Mouse (Mus musculus) neural tube, embryonic 14.5 days (tissue): Measurements from ENCODE around the gene Dgcr2. TPM values are rescaled to one million over a fixed set of nuclear protein-coding genes. Genes with fewer than 3 reads are reported as not detected.

Experiments
- ATAC-seq: fragments of 200-750 bp; cut with Nextera tagmentation; 2 replicates; pipeline ENCODE4 v1.8.0; 2017; ENCODE audit warnings: low read depth, mild to moderate bottlenecking, moderate TSS enrichment, moderate library complexity
- H3K27ac ChIP-seq: fragments of 300-500 bp; sonication (generic); 2 replicates; pipeline ENCODE4 v1.5.1; 2014; ENCODE audit warnings: low read depth, mild to moderate bottlenecking, control low read depth, low read length, moderate library complexity, mixed read lengths
- H3K27me3 ChIP-seq: fragments of 300-500 bp; sonication (generic); 2 replicates; pipeline ENCODE4 v1.6.1; 2014; ENCODE audit warnings: low read length; ENCODE audit not compliant: control insufficient read depth, insufficient read depth
- H3K36me3 ChIP-seq: fragments of 300-500 bp; sonication (generic); 2 replicates; pipeline ENCODE4 v1.6.1; 2014; ENCODE audit warnings: low read length, mixed read lengths; ENCODE audit not compliant: control insufficient read depth, insufficient read depth
- H3K4me1 ChIP-seq: fragments of 300-500 bp; sonication (generic); 2 replicates; pipeline ENCODE4 v1.6.1; 2014; ENCODE audit warnings: low read length; ENCODE audit not compliant: control insufficient read depth, insufficient read depth
- H3K4me2 ChIP-seq: fragments of 300-500 bp; sonication (generic); 2 replicates; pipeline ENCODE4 v1.6.1; 2014; ENCODE audit warnings: mild to moderate bottlenecking, low read depth, low read length, control low read depth
- H3K4me3 ChIP-seq: fragments of 300-500 bp; sonication (generic); 2 replicates; pipeline ENCODE4 v1.5.1; 2014; ENCODE audit warnings: low read depth, low read length, control low read depth, mixed read lengths
- H3K9ac ChIP-seq: fragments of 300-500 bp; sonication (generic); replicated peaks from 2 replicates; pipeline ENCODE4 v1.6.1; 2014; ENCODE audit warnings: low read depth, mild to moderate bottlenecking, control low read depth, low read length, mixed read lengths
- H3K9me3 ChIP-seq: fragments of 300-500 bp; sonication (generic); 2 replicates; pipeline ENCODE4 v1.6.1; 2016; ENCODE audit warnings: low read length; ENCODE audit not compliant: control insufficient read depth
- WGBS: fragments of 180-500 bp; shearing (Covaris S2); extraction: QIAGEN DNeasy Blood & Tissue Kit; methylation state at CpG from one replicate; pipeline ENCODE4 v1.1.7; 2014; 5-methylcytosine and 5-hydroxymethylcytosine counted together
- polyA plus RNA-seq: library from polyadenylated mRNA; unstranded; fragments of >200 nt; fragmentation: Nextera tagmentation; extraction: Ambion mirVana; gene quantifications from 2 replicates; pipeline ENCODE4 v1.2.1, GENCODE M21; 2014

Dgcr2 gene
- polyA plus RNA-seq, 1 experiment from 2014 or later: 104 TPM

DNA sequence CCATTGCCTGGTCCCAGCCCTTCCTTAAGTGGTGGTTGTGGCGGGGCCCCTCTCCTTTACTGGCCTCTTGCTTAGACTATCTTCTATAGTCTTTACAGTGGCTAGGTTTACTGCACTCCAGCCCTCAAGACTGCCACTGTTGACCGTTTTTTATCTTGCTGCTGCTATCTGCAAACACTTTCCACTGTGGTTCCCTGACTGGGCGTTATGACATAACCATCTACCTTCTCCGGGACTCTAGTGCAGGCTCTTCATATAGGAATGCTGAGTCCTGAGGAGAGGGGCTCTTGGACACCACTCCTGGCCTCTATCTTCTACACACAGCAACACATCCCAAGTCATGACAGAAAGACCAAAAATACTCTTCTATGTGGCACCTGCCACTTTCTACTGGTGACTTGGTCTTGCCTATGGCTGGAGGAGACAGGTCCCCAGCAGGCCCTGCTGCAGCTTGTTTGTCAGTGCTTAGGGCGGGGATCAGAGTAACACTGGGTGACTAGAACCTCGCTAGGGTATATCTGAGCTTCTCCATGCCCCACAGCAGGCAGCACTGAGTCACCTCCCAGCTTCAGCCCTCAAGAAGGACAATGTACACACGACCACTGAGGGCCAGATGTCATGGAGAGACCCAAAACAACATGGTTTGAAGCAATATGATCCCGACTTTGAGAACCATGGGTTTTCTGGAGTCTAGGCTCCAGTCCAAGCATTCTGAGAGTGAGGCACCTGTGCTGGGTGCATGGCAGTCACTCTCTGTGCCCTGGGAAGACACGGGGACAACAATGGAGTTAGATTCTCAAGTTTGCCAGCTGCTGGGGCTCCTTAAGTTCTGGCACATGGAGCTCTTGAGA, 35.5 kb upstream of the Dgcr2 start:
- H3K4me1 ChIP-seq: no peaks in the 10 kb centered on the region
- no peak for ATAC-seq
- no peak overlapping the region for H3K27ac ChIP-seq
- H3K27me3 ChIP-seq: no peaks in the 10 kb centered on the region
- no peaks in the 10 kb centered on the region for H3K36me3 ChIP-seq
- no peak overlapping the region for H3K4me2 ChIP-seq
- H3K4me3 ChIP-seq: no peak overlapping the region
- no peaks in the 10 kb centered on the region for H3K9me3 ChIP-seq
- no peak overlapping the region for H3K9ac ChIP-seq
- WGBS: 70% methylated on average over 9 of the region's 9 CpGs

DNA sequence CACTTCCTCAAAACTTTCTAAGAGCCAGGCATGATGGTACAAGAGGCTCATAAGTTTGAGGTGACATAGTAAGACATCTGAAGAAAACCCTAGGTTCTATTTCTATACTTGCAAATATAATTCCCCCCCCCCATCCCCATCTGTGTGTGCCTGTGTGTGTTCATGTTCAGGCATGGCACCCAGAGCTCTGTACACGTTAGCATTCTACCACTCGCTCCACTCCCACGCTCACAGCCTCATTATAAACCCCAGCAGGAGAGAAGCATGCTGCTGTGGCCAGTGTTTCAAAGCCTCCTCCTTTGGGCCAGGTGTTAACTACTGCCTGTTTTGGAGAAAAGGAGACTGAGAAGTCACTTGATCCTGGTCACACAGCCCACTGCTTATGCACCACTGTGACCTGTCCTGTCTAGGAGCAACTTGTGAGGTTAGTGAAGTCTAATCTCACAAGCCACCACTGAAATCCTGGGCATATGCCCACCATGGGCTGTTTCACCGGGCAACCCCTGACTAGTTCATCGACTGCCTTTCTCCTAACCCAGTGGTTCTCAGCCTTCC, 33.6 kb upstream of the Dgcr2 start:
- Histone ChIP-seq H3K9me3 (no peaks in the 10 kb centered on the region), H3K36me3 (no peaks in the 10 kb centered on the region), H3K9ac (no peak overlapping the region), H3K4me1 (peaks cover 2% of the 10 kb centered on the region), H3K27me3 (no peaks in the 10 kb centered on the region), H3K4me3 (no peak overlapping the region), H3K27ac (no peak overlapping the region), H3K4me2 (no peak overlapping the region)
- WGBS: 79% methylated on average over 5 of the region's 5 CpGs
- no peak for ATAC-seq

DNA sequence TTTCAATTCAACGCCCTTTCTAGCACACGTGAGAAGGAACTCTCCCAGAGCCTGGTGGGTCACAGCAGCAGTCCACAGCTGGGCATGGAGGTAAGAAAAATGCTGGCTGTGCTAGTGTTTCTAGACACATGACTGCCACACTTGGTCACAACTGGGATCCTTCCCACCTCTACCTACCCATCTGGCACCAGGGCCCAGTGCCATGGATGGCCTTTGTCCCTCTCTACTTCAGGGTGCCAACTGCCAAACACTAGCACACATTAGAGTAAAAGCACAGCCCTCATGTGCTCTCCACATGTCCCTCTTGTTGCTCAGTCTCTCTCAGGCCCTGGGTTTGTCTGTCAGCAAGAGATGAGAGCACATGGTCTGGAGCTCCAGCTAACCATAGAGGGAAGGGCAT, 31.3 kb upstream of the Dgcr2 start:
- Histone ChIP-seq H3K27me3 (no peaks in the 10 kb centered on the region), H3K36me3 (peaks cover 11% of the 10 kb centered on the region), H3K4me3 (no peak overlapping the region), H3K4me2 (no peak overlapping the region), H3K9me3 (no peaks in the 10 kb centered on the region), H3K27ac (no peak overlapping the region), H3K4me1 (peaks cover 12% of the 10 kb centered on the region), H3K9ac (no peak overlapping the region)
- ATAC-seq: no peak
- WGBS: 59% methylated on average over 2 of the region's 2 CpGs

DNA sequence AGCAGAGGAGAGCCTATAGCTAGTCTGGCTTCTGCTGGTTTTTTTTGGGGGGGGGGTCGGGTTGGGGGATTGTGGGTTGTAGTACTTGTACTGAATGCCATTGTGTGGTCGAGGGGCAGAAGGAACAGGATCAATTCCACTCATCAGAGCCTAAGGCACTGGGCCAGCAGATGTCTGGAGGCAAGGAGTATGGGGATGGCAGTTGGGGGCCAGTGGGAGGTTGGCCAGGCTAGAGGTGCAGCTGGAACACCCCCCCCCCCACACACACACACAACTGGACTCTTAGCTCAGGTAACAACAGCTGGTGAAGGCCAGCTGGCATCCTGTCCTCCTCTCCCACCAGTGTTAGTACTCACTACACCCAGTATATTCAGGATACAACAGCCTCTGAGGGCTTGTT, 30.8 kb upstream of the Dgcr2 start:
- Histone ChIP-seq H3K27ac (peak overlapping the region; percentile 79; the same call in 1 of the 2 replicates), H3K4me2 (peak overlapping the region; percentile 74; the same call in 1 of the 2 replicates), H3K9ac (no peak overlapping the region), H3K9me3 (no peaks in the 10 kb centered on the region), H3K4me3 (no peak overlapping the region), H3K4me1 (peaks cover 12% of the 10 kb centered on the region), H3K36me3 (peaks cover 11% of the 10 kb centered on the region), H3K27me3 (no peaks in the 10 kb centered on the region)
- ATAC-seq: peak; percentile 1; the same call in 1 of the 2 replicates
- WGBS: 0% methylated on average over 2 of the region's 2 CpGs

DNA sequence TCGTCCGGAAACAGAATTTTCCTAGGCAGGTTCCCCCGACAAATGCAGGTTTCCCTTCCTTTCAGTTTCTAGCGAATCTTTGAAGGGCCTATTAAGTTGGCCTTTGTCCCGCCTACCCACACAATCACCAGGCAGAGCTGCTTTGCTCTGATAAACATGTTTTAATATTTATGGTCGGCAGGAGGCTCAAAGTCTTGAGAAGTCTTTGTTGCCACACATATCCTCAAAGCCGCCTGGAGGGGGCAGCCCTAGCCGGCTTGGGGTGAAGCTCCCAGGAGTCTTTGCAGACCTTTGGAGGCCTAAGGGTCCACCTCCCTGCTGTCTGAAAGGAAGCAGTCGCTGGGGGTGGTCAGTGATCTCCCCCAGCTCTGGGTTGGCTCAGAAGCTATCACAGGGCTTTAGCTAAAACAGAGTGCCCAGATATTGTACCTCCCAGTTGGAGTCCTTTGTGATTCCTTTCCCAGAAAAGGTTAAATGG, 30.3 kb upstream of the Dgcr2 start:
- peak overlapping the region; percentile 65 for H3K4me3 ChIP-seq
- no peaks in the 10 kb centered on the region for H3K27me3 ChIP-seq
- peaks cover 11% of the 10 kb centered on the region for H3K36me3 ChIP-seq
- H3K9me3 ChIP-seq: no peaks in the 10 kb centered on the region
- H3K27ac ChIP-seq: peak overlapping the region; percentile 79
- WGBS: under 1% methylated on average over 9 of the region's 9 CpGs
- ATAC-seq: peak; percentile 59
- peaks cover 12% of the 10 kb centered on the region for H3K4me1 ChIP-seq
- H3K9ac ChIP-seq: peak overlapping the region; percentile 87
- peak overlapping the region; percentile 74 for H3K4me2 ChIP-seq

DNA sequence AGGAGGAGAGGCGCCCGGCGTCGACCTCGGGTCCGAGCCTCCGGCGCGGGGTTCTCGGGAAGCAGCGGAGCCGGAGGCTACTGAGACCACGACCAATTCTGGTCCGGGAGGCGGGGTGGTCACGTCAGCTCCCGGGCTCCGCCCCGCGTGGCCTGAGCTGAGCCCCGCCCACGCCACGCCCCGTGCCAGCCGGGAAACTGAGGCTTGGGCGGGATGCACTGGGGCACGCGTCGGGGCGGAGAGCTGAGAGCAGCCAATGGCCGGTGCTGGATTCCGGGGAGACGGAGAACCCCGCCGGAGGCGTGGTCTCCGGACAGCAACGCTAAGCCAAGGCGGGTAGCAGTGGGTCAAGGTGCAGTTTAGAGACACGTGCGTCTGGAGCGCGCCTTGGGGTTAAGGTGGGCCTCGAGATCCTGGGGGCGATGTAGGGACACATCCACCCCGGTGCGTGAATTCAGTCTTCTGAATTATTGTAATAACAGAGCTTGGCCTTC, 29.8 kb upstream of the Dgcr2 start, which contains the start of gene Slc25a1:
Slc25a1 (minus strand) TSS at position 133 of the 494 bp plus-strand sequence.
- Histone ChIP-seq H3K4me1 (peaks cover 15% of the 10 kb centered on the region), H3K36me3 (peaks cover 11% of the 10 kb centered on the region), H3K4me3 (peak within 1 kb of the TSS; percentile 65), H3K9ac (peak within 1 kb of the TSS; percentile 87), H3K27me3 (no peaks in the 10 kb centered on the region), H3K27ac (peak within 1 kb of the TSS; percentile 79), H3K4me2 (peak within 1 kb of the TSS; percentile 74), H3K9me3 (no peaks in the 10 kb centered on the region)
- WGBS: under 1% methylated on average over 37 of the region's 47 CpGs
- ATAC-seq: peak; percentile 80

DNA sequence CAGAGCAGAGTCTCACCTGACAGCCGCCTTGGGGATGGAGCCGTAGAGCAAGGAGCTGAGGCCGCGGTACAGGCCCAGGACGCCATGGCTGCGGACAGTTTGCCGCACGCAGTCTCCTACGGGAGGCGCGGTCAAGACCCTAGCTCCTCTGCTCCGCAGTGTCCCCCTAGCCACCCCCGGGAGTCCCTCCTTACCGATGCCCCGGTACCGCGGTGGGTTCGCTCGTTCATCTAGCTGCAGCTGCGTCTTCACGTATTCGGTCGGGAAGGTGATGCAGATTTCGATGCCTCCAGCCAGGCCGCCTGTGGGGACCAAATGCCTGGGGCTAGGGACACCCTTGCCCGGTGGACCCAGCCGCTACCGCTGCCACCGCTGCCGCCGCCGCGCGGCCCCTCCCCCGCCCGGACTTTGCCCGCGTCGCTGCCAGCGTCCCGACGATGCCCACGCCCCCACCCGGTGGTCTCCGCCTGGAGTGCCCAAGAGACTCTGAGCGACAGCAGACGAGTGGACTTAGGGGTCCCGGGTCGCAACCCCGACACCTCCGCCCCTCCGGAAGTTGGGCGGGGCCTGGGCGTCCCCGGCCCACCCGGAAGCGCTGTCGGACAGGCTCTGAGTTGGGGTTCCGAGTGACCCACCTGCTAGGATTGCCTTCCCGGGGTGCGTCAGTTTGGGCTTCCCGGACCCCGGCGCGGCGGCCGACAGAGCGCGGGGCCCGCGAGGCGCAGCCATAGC, 29.2 kb upstream of the Dgcr2 start:
- Histone ChIP-seq H3K9me3 (no peaks in the 10 kb centered on the region), H3K9ac (peak overlapping the region; percentile 87), H3K4me3 (peak overlapping the region; percentile 65), H3K36me3 (peaks cover 11% of the 10 kb centered on the region), H3K27me3 (no peaks in the 10 kb centered on the region), H3K4me1 (peaks cover 21% of the 10 kb centered on the region), H3K27ac (peak overlapping the region; percentile 79), H3K4me2 (peak overlapping the region; percentile 74)
- WGBS: under 1% methylated on average over 65 of the region's 72 CpGs
- peak; percentile 49 for ATAC-seq

DNA sequence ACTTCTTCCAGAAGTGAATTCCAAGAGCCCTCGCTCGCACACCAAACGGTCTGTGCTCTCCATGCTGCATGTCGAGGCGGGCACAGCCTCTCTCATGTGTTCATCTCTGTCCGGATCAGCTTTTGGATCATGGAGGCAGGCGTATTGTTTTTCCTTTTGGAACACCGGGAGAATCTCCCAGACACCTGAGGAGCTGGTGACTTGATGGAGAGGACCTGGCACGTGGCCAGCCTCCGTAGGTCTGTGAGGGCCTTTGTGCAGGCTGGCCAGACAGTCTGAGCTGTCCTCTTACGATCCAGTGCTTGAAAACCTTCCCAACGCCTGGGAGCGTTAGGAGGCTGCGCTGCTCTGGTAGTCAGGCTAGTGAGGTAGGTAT, 23.8 kb upstream of the Dgcr2 start:
- Histone ChIP-seq H3K27me3 (peaks cover 4% of the 10 kb centered on the region; the same call in 1 of the 2 replicates), H3K4me1 (peaks cover 31% of the 10 kb centered on the region), H3K4me2 (peak overlapping the region; percentile 98), H3K9ac (peak overlapping the region; percentile 92), H3K9me3 (no peaks in the 10 kb centered on the region), H3K27ac (peak overlapping the region; percentile 92), H3K36me3 (peaks cover 11% of the 10 kb centered on the region), H3K4me3 (peak overlapping the region; percentile 77)
- peak; percentile 10; the same call in 1 of the 2 replicates for ATAC-seq
- under 1% methylated on average over 14 of the region's 14 CpGs for WGBS
